Mouse (Mus musculus) stomach, postnatal 0 days (tissue): Measurements from ENCODE around the gene Olfr1349.

ENCODE experiments used
- CTCF ChIP-seq: IDR thresholded peaks from 2 replicates; pipeline ENCODE4 v1.5.1; 2016; ENCODE audit warnings: antibody characterized with exemption, low read depth, mild to moderate bottlenecking, moderate library complexity
- EP300 ChIP-seq: optimal IDR thresholded peaks from 2 replicates; pipeline ENCODE3; 2016; ENCODE audit warnings: antibody characterized with exemption

DNA sequence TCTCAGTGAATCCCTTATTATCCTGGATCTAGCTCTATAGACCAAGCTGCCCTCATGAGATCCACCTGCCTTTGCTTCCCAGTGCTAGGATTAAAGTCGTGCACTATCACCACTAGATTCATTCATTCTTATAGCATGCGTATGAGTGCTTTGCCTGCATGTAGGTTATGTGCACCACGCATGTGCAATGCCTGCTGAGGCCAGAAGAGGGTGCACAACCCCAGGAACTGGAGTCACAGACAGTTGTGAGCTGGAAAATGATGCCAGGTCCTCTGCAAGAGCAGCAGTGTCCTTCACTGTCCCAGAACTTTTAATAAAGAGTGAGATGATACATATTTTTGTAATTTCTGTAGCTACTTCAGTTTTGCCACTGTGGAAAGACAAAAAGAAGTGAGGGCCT lies 2.3 kb upstream of the Olfr1349 start:
- TF ChIP-seq CTCF (no peak), EP300 (no peak)
